Mouse (Mus musculus): ENCODE data around the gene Tmc3. TPM values are rescaled to one million over a fixed set of nuclear protein-coding genes. Genes with fewer than 3 reads are reported as not detected.

The Tmc3 gene
- total and polyA plus RNA-seq, 3 experiments = 0.08 to 0.11 TPM; not detected in 1

GRCm38 (mm10) chr7:83654196-83654595, 69.5 kb downstream of the Tmc3 start:
- no peaks in the 10 kb centered on the region for H3K27me3 ChIP-seq (ENCODE audit: control insufficient read depth, insufficient read depth, low read length)
- DNase-seq = no peak
- peaks cover 4% of the 10 kb centered on the region for H3K36me3 ChIP-seq (ENCODE audit: control insufficient read depth, insufficient read depth, low read length)
- intact Hi-C loops (cut with DNase I) = no loop called here
- peak overlapping the region; percentile 87 for H3K27ac ChIP-seq
- WGBS = 50% methylated on average over 2 of the region's 2 CpGs
- H3K4me1 ChIP-seq (ENCODE audit: control insufficient read depth, insufficient read depth, low read length) = peaks cover 13% of the 10 kb centered on the region
- no peaks in the 10 kb centered on the region for H3K79me2 ChIP-seq (replicated peaks; ENCODE audit: control insufficient read depth, insufficient read depth, low read length)
- TF ChIP-seq CTCF (IDR thresholded peaks at IDR 0.05) = no peak
- no peak for TF ChIP-seq EP300 (IDR thresholded peaks at IDR 0.05; ENCODE audit: insufficient read depth, low read depth, low read length)
- no peak for TF ChIP-seq POLR2A (IDR thresholded peaks at IDR 0.05; ENCODE audit: insufficient read depth, low read depth, low read length)
- peak overlapping the region; percentile 19; the same call in 1 of the 2 replicates for H3K9ac ChIP-seq (ENCODE audit: low read depth, low read length)
- H3K4me3 ChIP-seq = peak overlapping the region; percentile 52

GRCm38 (mm10) chr7:83654938-83655630, 70.4 kb downstream of the Tmc3 start:
- intact Hi-C loops (cut with DNase I) = no loop called here
- H3K4me3 ChIP-seq = peak overlapping the region; percentile 52

GRCm38 (mm10) chr7:83658716-83659115, 74.0 kb downstream of the Tmc3 start:
- Histone ChIP-seq H3K9ac (ENCODE audit: low read depth, low read length) (no peak overlapping the region), H3K27me3 (ENCODE audit: control insufficient read depth, insufficient read depth, low read length) (no peaks in the 10 kb centered on the region), H3K79me2 (replicated peaks; ENCODE audit: control insufficient read depth, insufficient read depth, low read length) (no peaks in the 10 kb centered on the region), H3K4me3 (no peak overlapping the region), H3K27ac (peak overlapping the region; percentile 78), H3K36me3 (ENCODE audit: control insufficient read depth, insufficient read depth, low read length) (peaks cover 4% of the 10 kb centered on the region; the same call in 1 of the 2 replicates), H3K4me1 (ENCODE audit: control insufficient read depth, insufficient read depth, low read length) (peaks cover 10% of the 10 kb centered on the region)
- intact Hi-C loops (cut with DNase I) = loop anchor here (1.0 kb wide), 1 partner anchor 225 kb away; no protein-coding TSS in a partner anchor
- DNase-seq = no peak
- TF ChIP-seq POLR2A (IDR thresholded peaks at IDR 0.05; ENCODE audit: insufficient read depth, low read depth, low read length) (no peak), CTCF (IDR thresholded peaks at IDR 0.05) (no peak), EP300 (IDR thresholded peaks at IDR 0.05; ENCODE audit: insufficient read depth, low read depth, low read length) (no peak)
- WGBS = 43% methylated on average over 1 of the region's 1 CpGs

More at GRCm38 (mm10) chr7:83654938-83655630, 70.4 kb downstream of the Tmc3 start:
- peaks cover 4% of the 10 kb centered on the region for H3K36me3 ChIP-seq (ENCODE audit: control insufficient read depth, insufficient read depth, low read length)
- TF ChIP-seq CTCF (IDR thresholded peaks at IDR 0.05) (no peak), POLR2A (IDR thresholded peaks at IDR 0.05; ENCODE audit: insufficient read depth, low read depth, low read length) (peak; percentile 67), EP300 (IDR thresholded peaks at IDR 0.05; ENCODE audit: insufficient read depth, low read depth, low read length) (peak; percentile 85; the same call in 1 of the 2 replicates)
- H3K4me1 ChIP-seq (ENCODE audit: control insufficient read depth, insufficient read depth, low read length) = peaks cover 15% of the 10 kb centered on the region
- H3K9ac ChIP-seq (ENCODE audit: low read depth, low read length) = peak overlapping the region; percentile 59
- 34% methylated on average over 5 of the region's 5 CpGs for WGBS
- H3K79me2 ChIP-seq (replicated peaks; ENCODE audit: control insufficient read depth, insufficient read depth, low read length) = no peaks in the 10 kb centered on the region
- H3K27ac ChIP-seq = peak overlapping the region; percentile 87
- H3K27me3 ChIP-seq (ENCODE audit: control insufficient read depth, insufficient read depth, low read length) = no peaks in the 10 kb centered on the region
- peak; percentile 64 to 81 for DNase-seq

GRCm38 (mm10) chr7:83659159-83660065, 74.7 kb downstream of the Tmc3 start:
- DNase-seq = peak; percentile 60 to 80
- Histone ChIP-seq H3K27ac (peak overlapping the region; percentile 78), H3K9ac (ENCODE audit: low read depth, low read length) (no peak overlapping the region), H3K4me1 (ENCODE audit: control insufficient read depth, insufficient read depth, low read length) (peaks cover 6% of the 10 kb centered on the region), H3K36me3 (ENCODE audit: control insufficient read depth, insufficient read depth, low read length) (peaks cover 4% of the 10 kb centered on the region; the same call in 1 of the 2 replicates), H3K79me2 (replicated peaks; ENCODE audit: control insufficient read depth, insufficient read depth, low read length) (no peaks in the 10 kb centered on the region), H3K27me3 (ENCODE audit: control insufficient read depth, insufficient read depth, low read length) (no peaks in the 10 kb centered on the region), H3K4me3 (no peak overlapping the region)
- no peak for TF ChIP-seq CTCF (IDR thresholded peaks at IDR 0.05)
- 0 out of 2 replicates have a peak, but pooled peaks have one; percentile 23 for TF ChIP-seq POLR2A (IDR thresholded peaks at IDR 0.05; ENCODE audit: insufficient read depth, low read depth, low read length)
- peak; percentile 61; the same call in 1 of the 2 replicates for TF ChIP-seq EP300 (IDR thresholded peaks at IDR 0.05; ENCODE audit: insufficient read depth, low read depth, low read length)
- WGBS = 48% methylated on average over 9 of the region's 9 CpGs
- intact Hi-C loops (cut with DNase I) = loop anchor here (1.0 kb wide), 1 partner anchor 224 kb away; no protein-coding TSS in a partner anchor

- TF ChIP-seq EP300 (IDR thresholded peaks at IDR 0.05; ENCODE audit: insufficient read depth, low read depth, low read length) = no peak
- TF ChIP-seq CTCF (IDR thresholded peaks at IDR 0.05) = peak; percentile 22; the same call in 1 of the 2 replicates
- TF ChIP-seq POLR2A (IDR thresholded peaks at IDR 0.05; ENCODE audit: insufficient read depth, low read depth, low read length) = no peak
- no peaks in the 10 kb centered on the region for H3K27me3 ChIP-seq (ENCODE audit: control insufficient read depth, insufficient read depth, low read length)
- peaks cover 4% of the 10 kb centered on the region; the same call in 1 of the 2 replicates for H3K36me3 ChIP-seq (ENCODE audit: control insufficient read depth, insufficient read depth, low read length)
- whole genome bisulfite sequencing = 87% methylated on average over 11 of the region's 11 CpGs
- intact Hi-C loops (cut with DNase I) = no loop called here
- peaks cover 6% of the 10 kb centered on the region for H3K4me1 ChIP-seq (ENCODE audit: control insufficient read depth, insufficient read depth, low read length)
- H3K79me2 ChIP-seq (replicated peaks; ENCODE audit: control insufficient read depth, insufficient read depth, low read length) = no peaks in the 10 kb centered on the region
- H3K9ac ChIP-seq (ENCODE audit: low read depth, low read length) = no peak overlapping the region
- H3K27ac ChIP-seq = peak overlapping the region; percentile 78; the same call in 1 of the 2 replicates
- H3K4me3 ChIP-seq = no peak overlapping the region
- no peak for DNase-seq
Observed at GRCm38 (mm10) chr7:83660273-83660691, 75.6 kb downstream of the Tmc3 start.
